Mouse (Mus musculus) stomach, embryonic 16.5 days (tissue): ENCODE data around the gene Tbc1d30. TPM values are rescaled to one million over a fixed set of nuclear protein-coding genes. Genes with fewer than 3 reads are reported as not detected.

Experiments used
- ATAC-seq: fragments of 200-750 bp; cut with Nextera tagmentation; 2 replicates; pipeline ENCODE4 v1.8.0; 2017; ENCODE audit warnings: moderate number of reproducible peaks, moderate TSS enrichment; ENCODE audit not compliant: insufficient read depth, low FRiP score
- H3K27ac ChIP-seq: fragments of 300-500 bp; sonication (generic); 2 replicates; pipeline ENCODE4 v1.5.1; 2014; ENCODE audit warnings: low read length
- H3K27me3 ChIP-seq: fragments of 300-500 bp; sonication (generic); 2 replicates; pipeline ENCODE4 v1.6.1; 2014; ENCODE audit warnings: low read length, control low read depth, mixed read lengths; ENCODE audit not compliant: control insufficient read depth, insufficient read depth
- H3K36me3 ChIP-seq: fragments of 300-500 bp; sonication (generic); 2 replicates; pipeline ENCODE4 v1.6.1; 2014; ENCODE audit warnings: low read length; ENCODE audit not compliant: control insufficient read depth, insufficient read depth
- H3K4me1 ChIP-seq: fragments of 300-500 bp; sonication (generic); 2 replicates; pipeline ENCODE4 v1.6.1; 2014; ENCODE audit warnings: low read length, control low read depth, mixed read lengths; ENCODE audit not compliant: control insufficient read depth, insufficient read depth
- H3K4me2 ChIP-seq: fragments of 300-500 bp; sonication (generic); 2 replicates; pipeline ENCODE4 v1.6.1; 2014; ENCODE audit warnings: low read depth, low read length, mixed read lengths
- H3K4me3 ChIP-seq: fragments of 300-500 bp; sonication (generic); replicated peaks from 2 replicates; pipeline ENCODE4 v1.5.1; 2014; ENCODE audit warnings: mild to moderate bottlenecking, low read length
- H3K9ac ChIP-seq: fragments of 300-500 bp; sonication (generic); 2 replicates; pipeline ENCODE4 v1.6.1; 2014; ENCODE audit warnings: low read length
- H3K9me3 ChIP-seq: fragments of 300-500 bp; sonication (generic); replicated peaks from 2 replicates; pipeline ENCODE4 v1.6.1; 2016; ENCODE audit warnings: low read length, control low read depth; ENCODE audit not compliant: control insufficient read depth
- WGBS: fragments of 180-500 bp; shearing (Covaris S2); extraction: QIAGEN DNeasy Blood & Tissue Kit; methylation state at CpG from one replicate; pipeline ENCODE4 v1.1.7; 2014; 5-methylcytosine and 5-hydroxymethylcytosine counted together
- polyA plus RNA-seq: library from polyadenylated mRNA; unstranded; fragments of >200 nt; fragmentation: Nextera tagmentation; extraction: Ambion mirVana; gene quantifications from 2 replicates; pipeline ENCODE4 v1.2.1, GENCODE M21; 2015

Tbc1d30 gene
- polyA plus RNA-seq = 5.7 and 5.8 TPM in 2 replicates

DNA sequence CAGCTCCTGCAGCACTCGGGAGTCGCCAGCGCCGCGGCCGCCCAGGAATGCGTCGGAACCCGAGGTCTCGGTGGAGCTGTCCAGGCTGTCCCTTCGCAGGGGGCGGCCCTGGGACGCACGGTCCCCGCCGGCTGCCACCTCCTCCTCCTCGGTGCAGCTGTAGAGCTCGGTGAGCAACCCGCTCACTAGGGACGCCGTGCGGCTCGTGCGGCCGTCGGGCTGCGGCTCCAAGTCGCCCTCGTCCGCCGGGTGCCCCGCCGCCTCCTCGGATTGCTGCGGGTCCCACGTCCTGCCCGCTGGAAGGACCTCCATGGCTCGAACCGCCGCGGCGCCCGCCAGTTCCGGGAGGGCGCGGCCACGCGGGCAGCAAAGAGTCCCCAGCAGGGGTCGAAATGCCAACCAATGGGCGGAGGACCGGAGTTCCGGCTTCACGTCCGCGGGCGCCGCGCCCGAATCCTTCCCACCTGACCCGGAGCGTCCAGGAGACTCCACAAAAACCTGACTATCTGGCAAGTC, at the start of gene Tbc1d30:
Tbc1d30 (minus strand) TSS at position 213 of the 516 bp plus-strand sequence.
- under 1% methylated on average over 61 of the region's 61 CpGs for WGBS
- H3K4me1 ChIP-seq = peaks cover 9% of the 10 kb centered on the region; the same call in 1 of the 2 replicates
- no peaks in the 10 kb centered on the region for H3K9me3 ChIP-seq
- 0 out of 2 replicates have a peak, but pooled peaks cover 5% of the 10 kb centered on the region for H3K27me3 ChIP-seq
- H3K36me3 ChIP-seq = no peaks in the 10 kb centered on the region
- peak within 1 kb of the TSS; percentile 90 for H3K4me2 ChIP-seq
- peak within 1 kb of the TSS; percentile 68 for H3K4me3 ChIP-seq
- H3K27ac ChIP-seq = peak within 1 kb of the TSS; percentile 85
- peak; percentile 79 for ATAC-seq
- H3K9ac ChIP-seq = peak within 1 kb of the TSS; percentile 79

DNA sequence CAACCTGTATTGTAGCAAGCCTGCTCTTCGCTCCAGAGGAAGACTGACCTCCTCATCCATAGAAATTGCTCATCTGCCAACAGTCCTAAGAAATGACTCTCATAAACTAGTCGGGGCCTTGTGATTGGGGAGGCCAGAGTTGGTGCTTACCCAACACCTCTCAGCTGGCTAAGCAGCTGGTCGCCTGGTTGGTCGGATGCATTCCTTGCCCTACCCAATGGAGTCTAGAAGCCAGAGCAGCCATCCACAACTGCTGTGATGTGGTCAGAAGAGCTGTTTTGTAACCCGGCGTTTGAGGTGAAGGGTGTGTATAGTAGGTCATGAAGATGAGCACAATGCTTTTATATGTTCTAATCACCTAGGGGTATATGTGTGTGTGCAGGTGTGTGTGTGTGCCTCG, 47.5 kb upstream of the Tbc1d30 start:
- 81% methylated on average over 7 of the region's 7 CpGs for WGBS
- no peak overlapping the region for H3K27ac ChIP-seq
- H3K9me3 ChIP-seq = no peaks in the 10 kb centered on the region
- peaks cover 5% of the 10 kb centered on the region; the same call in 1 of the 2 replicates for H3K36me3 ChIP-seq
- no peak for ATAC-seq
- H3K27me3 ChIP-seq = no peaks in the 10 kb centered on the region
- H3K4me3 ChIP-seq = no peak overlapping the region
- peaks cover 13% of the 10 kb centered on the region for H3K4me1 ChIP-seq
- H3K9ac ChIP-seq = no peak overlapping the region
- no peak overlapping the region for H3K4me2 ChIP-seq

GRCm38 (mm10) chr10:121395542-121396176, 44.6 kb upstream of the Tbc1d30 start:
- Histone ChIP-seq H3K9ac (no peak overlapping the region), H3K27me3 (no peaks in the 10 kb centered on the region), H3K4me3 (no peak overlapping the region), H3K9me3 (no peaks in the 10 kb centered on the region), H3K4me2 (no peak overlapping the region), H3K4me1 (peaks cover 13% of the 10 kb centered on the region), H3K36me3 (peaks cover 8% of the 10 kb centered on the region), H3K27ac (no peak overlapping the region)
- ATAC-seq = no peak
- WGBS = 78% methylated on average over 20 of the region's 20 CpGs

- no peak overlapping the region for H3K4me2 ChIP-seq
- H3K9ac ChIP-seq = no peak overlapping the region
- no peak for ATAC-seq
- no peak overlapping the region for H3K27ac ChIP-seq
- 77% methylated on average over 18 of the region's 18 CpGs for WGBS
- H3K9me3 ChIP-seq = no peaks in the 10 kb centered on the region
- no peaks in the 10 kb centered on the region for H3K27me3 ChIP-seq
- peaks cover 13% of the 10 kb centered on the region for H3K4me1 ChIP-seq
- no peak overlapping the region for H3K4me3 ChIP-seq
- peaks cover 10% of the 10 kb centered on the region for H3K36me3 ChIP-seq
These were observed 43.8 kb upstream of the Tbc1d30 start for GRCm38 (mm10) chr10:121394789-121395325.

- no peak overlapping the region for H3K27ac ChIP-seq
- 56% methylated on average over 6 of the region's 6 CpGs for WGBS
- no peak overlapping the region for H3K4me3 ChIP-seq
These were observed 43.2 kb upstream of the Tbc1d30 start for GRCm38 (mm10) chr10:121394270-121394669.

GRCm38 (mm10) chr10:121391901-121392300, 40.8 kb upstream of the Tbc1d30 start:
- no peaks in the 10 kb centered on the region for H3K27me3 ChIP-seq
- no peak overlapping the region for H3K27ac ChIP-seq
- no peaks in the 10 kb centered on the region for H3K9me3 ChIP-seq
- H3K4me3 ChIP-seq = no peak overlapping the region
- no peak overlapping the region for H3K9ac ChIP-seq
- no peak for ATAC-seq
- no peak overlapping the region for H3K4me2 ChIP-seq
- H3K36me3 ChIP-seq = peaks cover 19% of the 10 kb centered on the region
- H3K4me1 ChIP-seq = peaks cover 13% of the 10 kb centered on the region
- WGBS = 94% methylated on average over 8 of the region's 8 CpGs

More at GRCm38 (mm10) chr10:121394270-121394669, 43.2 kb upstream of the Tbc1d30 start:
- Histone ChIP-seq H3K27me3 (no peaks in the 10 kb centered on the region), H3K9me3 (no peaks in the 10 kb centered on the region), H3K4me1 (peaks cover 13% of the 10 kb centered on the region), H3K4me2 (no peak overlapping the region), H3K36me3 (peaks cover 10% of the 10 kb centered on the region), H3K9ac (no peak overlapping the region)
- no peak for ATAC-seq

- no peak overlapping the region for H3K9ac ChIP-seq
- H3K27me3 ChIP-seq = no peaks in the 10 kb centered on the region
- no peak overlapping the region for H3K27ac ChIP-seq
- H3K36me3 ChIP-seq = peaks cover 15% of the 10 kb centered on the region; the same call in 1 of the 2 replicates
- ATAC-seq = no peak
- H3K4me3 ChIP-seq = no peak overlapping the region
- peaks cover 13% of the 10 kb centered on the region for H3K4me1 ChIP-seq
- no peaks in the 10 kb centered on the region for H3K9me3 ChIP-seq
- WGBS = 76% methylated on average over 10 of the region's 10 CpGs
- H3K4me2 ChIP-seq = no peak overlapping the region
These were observed 39.5 kb upstream of the Tbc1d30 start for GRCm38 (mm10) chr10:121390602-121391001.

GRCm38 (mm10) chr10:121386347-121386746, 35.3 kb upstream of the Tbc1d30 start:
- Histone ChIP-seq H3K36me3 (peaks cover 20% of the 10 kb centered on the region; the same call in 1 of the 2 replicates), H3K4me3 (no peak overlapping the region), H3K9me3 (no peaks in the 10 kb centered on the region), H3K4me1 (no peaks in the 10 kb centered on the region), H3K4me2 (no peak overlapping the region), H3K27ac (no peak overlapping the region), H3K9ac (no peak overlapping the region), H3K27me3 (no peaks in the 10 kb centered on the region)
- no peak for ATAC-seq
- 41% methylated on average over 9 of the region's 9 CpGs for WGBS

- no peak for ATAC-seq
- H3K36me3 ChIP-seq = peaks cover 21% of the 10 kb centered on the region; the same call in 1 of the 2 replicates
- no peak overlapping the region for H3K27ac ChIP-seq
These were observed 34.6 kb upstream of the Tbc1d30 start for GRCm38 (mm10) chr10:121385695-121386094.

More at GRCm38 (mm10) chr10:121385695-121386094, 34.6 kb upstream of the Tbc1d30 start:
- no peaks in the 10 kb centered on the region for H3K9me3 ChIP-seq
- H3K9ac ChIP-seq = no peak overlapping the region
- 76% methylated on average over 6 of the region's 6 CpGs for WGBS
- H3K4me3 ChIP-seq = no peak overlapping the region
- H3K4me2 ChIP-seq = no peak overlapping the region
- H3K27me3 ChIP-seq = no peaks in the 10 kb centered on the region
- no peaks in the 10 kb centered on the region for H3K4me1 ChIP-seq
